Mouse (Mus musculus): ENCODE measurements around the gene A1cf. TPM values are rescaled to one million over a fixed set of nuclear protein-coding genes. Genes with fewer than 3 reads are reported as not detected.

Gene A1cf
- total RNA-seq, 1 experiment from 2014 or later: not detected

DNA sequence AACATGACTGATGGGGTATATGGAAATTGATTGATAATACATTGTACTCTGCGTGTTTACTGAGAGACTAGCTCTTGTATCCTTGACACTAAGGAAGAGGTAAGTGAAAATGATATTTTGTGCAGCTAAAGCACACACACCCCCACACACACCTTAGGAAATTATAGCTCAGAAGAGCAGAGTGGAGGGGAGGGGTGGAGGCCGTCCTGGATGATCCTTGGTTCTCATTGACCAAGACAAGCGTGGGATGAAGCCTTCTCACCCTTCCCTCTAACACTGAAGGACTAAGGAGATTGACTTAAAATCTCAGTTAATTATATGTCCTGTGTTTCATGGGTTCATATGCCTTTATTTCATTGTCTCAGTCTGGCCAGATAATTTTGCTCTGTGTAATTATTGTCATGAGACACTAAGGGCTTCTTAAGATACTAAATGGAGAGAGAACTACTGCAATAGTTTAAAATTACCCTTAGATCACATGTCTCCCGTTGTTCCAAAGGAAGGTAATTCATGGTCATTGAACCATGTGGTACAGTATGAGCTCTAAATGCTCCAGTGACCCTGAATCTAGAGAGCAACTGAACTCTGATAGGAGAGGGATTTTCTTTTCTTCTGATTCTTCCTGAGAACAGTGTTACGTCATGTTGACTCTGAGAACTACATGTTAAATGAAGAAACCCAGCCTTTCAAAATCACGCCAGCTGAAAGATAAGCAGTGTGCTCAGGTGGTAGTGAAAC, 55.2 kb downstream of the A1cf start:
- no peak for ATAC-seq (ENCODE audit: extremely low read depth, insufficient number of reproducible peaks, low FRiP score, poor library complexity, severe bottlenecking)

DNA sequence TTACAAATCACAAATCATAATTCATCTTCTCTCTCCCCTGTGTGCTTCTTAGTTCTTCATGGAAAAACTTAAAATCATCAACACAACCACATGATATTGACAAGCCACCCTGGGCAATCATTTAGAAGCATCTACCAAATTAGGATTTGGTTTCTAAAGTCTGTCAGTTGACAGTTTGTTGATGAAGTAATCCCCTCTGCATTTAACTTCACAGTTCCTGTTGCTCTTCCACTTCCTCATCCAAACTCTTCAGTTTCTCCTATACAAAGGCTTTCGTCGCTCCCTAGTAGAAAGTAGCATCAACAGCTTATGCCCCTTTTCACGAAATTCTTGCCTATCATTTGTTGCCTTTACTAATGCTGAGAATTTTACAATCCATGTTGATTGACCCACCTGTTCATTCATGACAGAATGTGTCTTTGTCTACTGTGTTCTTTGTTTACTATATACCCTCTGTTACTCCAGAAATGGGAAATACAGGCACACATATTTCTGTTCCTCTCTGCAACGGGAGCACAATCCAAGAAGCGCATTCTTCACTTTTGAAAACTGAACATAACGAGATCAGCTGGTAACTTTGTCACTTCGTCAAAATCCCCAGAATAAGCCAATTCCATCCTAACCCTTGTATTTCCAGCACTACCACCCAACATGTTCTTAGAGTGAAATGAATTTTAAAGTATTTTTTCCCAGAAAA, 82.4 kb downstream of the A1cf start:
- no peak for ATAC-seq (ENCODE audit: extremely low read depth, insufficient number of reproducible peaks, low FRiP score, poor library complexity, severe bottlenecking)

DNA sequence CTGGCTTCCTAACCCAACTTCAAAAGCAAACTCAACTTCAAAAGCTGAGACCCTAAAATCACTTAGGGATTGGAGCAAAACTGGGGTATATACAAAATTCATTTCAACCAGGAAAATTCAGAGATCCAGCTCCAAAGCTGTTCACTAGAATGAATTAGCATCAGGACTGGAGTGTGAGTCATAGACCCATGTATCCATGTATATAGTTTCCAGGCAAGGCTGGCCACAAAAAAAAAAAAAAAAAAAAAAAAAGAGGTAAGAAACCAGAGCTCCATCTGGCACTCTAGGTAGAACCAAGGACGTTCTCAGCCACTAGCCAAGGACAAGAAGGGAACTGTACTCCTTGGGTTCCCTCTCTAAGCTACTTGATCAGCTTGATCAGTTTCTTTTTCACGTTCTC, 85.2 kb downstream of the A1cf start:
- no peak for ATAC-seq (ENCODE audit: extremely low read depth, insufficient number of reproducible peaks, low FRiP score, poor library complexity, severe bottlenecking)

GRCm38 (mm10) chr19:31954267-31954666, 85.7 kb downstream of the A1cf start:
- no peak for ATAC-seq (ENCODE audit: extremely low read depth, insufficient number of reproducible peaks, low FRiP score, poor library complexity, severe bottlenecking)

GRCm38 (mm10) chr19:31954696-31955095, 86.1 kb downstream of the A1cf start:
- ATAC-seq (ENCODE audit: extremely low read depth, insufficient number of reproducible peaks, low FRiP score, poor library complexity, severe bottlenecking): no peak

DNA sequence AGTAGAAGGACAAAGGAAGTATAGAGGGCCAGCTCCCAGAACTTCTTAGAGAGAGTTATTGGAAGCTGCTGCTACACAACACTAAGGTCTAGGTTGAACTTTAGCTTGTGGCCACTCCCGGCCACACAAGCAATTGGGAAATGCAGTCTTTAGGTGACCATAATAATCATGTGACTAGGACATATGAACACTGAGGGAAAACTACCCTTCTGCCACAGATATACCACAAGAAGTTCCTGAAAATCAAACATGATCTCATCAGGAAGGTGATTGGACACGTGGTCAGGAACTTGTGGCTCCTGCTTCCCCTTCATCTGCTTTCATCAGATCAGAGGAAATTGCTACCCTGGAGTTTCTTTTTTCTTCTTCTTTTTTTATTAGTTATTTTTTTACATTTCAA, 87.8 kb downstream of the A1cf start:
- no peak for ATAC-seq (ENCODE audit: extremely low read depth, insufficient number of reproducible peaks, low FRiP score, poor library complexity, severe bottlenecking)

GRCm38 (mm10) chr19:31960434-31960833, 91.9 kb downstream of the A1cf start:
- ATAC-seq (ENCODE audit: extremely low read depth, insufficient number of reproducible peaks, low FRiP score, poor library complexity, severe bottlenecking): no peak

DNA sequence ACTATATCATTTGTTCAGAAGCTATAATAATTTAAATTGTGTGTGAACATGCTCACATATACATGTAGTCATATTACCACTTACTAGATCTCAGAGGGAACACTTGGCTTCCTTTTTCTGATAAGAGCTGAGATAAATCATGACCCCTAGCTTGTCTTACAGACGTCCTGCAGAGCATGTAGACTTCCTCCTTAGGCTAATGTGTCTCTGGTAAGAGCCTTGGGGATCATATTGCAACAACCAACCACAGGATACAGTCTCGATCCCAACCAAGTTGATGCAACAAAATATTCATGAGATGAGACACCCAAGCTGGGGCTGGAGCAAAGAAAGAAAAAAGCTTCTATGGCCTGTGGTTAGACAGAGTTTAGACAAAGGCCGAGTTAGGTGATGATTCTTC, 94.6 kb downstream of the A1cf start:
- ATAC-seq (ENCODE audit: extremely low read depth, insufficient number of reproducible peaks, low FRiP score, poor library complexity, severe bottlenecking): no peak

- ATAC-seq (ENCODE audit: extremely low read depth, insufficient number of reproducible peaks, low FRiP score, poor library complexity, severe bottlenecking): no peak
Measured at GRCm38 (mm10) chr19:31967933-31968532, 99.5 kb downstream of the A1cf start.

DNA sequence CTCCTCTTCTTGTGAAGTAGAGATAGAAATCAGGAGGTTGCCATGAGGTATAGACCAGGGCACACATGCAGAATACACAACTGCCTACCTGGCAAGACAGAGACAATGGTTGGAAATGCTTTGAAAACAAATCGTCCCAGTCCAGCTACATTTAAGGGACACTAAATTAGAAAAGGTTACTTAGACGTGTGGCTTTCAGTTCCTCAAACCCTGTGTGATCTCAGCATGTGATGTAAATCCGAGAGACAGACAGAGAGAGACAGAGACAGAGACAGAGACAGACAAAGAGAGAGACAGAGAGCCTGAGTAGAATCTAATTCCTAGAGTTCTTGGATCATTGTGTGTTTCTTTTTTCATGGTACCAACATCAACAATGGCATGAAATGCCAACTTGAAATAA, 102.8 kb downstream of the A1cf start:
- ATAC-seq (ENCODE audit: extremely low read depth, insufficient number of reproducible peaks, low FRiP score, poor library complexity, severe bottlenecking): no peak

DNA sequence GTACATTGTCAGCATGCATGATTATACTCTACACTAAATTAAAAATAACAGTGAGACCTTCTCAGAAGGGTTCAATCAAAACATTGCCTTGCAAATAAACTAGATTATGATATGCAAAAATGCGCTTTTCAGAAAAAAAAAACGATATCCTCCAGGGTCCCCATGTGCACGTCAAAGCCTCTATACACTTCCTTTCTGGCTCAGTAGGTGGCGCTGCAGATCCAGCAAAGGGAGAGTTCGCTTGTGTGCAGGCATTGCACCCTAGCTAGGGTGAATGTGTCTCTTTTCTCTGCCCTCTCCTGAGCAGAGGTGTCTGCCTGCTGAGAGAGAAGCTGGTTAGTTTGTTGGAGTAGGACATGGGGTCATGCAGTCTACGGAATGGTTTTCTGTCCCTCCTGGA, 103.4 kb downstream of the A1cf start:
- ATAC-seq (ENCODE audit: extremely low read depth, insufficient number of reproducible peaks, low FRiP score, poor library complexity, severe bottlenecking): peak; percentile 91

- 0 out of 2 replicates have a peak, but pooled peaks have one; percentile 38 for ATAC-seq (ENCODE audit: extremely low read depth, insufficient number of reproducible peaks, low FRiP score, poor library complexity, severe bottlenecking)
Measured at GRCm38 (mm10) chr19:31975882-31976281, 107.3 kb downstream of the A1cf start.

DNA sequence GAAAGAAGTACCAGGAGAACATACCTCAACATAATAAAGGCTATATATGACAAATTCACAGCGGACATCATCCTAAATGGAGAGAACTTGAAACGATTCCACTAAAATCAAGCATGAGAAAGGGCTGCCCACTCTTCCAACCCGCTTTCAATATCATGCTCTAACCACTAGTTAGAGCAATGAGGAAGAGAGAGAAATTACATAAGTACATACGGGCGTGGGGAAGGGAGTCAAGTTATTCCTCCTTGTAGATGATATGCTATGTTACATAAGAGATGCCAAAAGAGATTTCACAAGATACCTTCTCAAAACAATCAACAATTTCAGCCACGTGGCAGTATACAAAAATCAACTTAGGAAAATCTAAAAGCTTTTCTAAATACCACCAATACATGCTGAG, 122.5 kb downstream of the A1cf start:
- ATAC-seq (ENCODE audit: extremely low read depth, insufficient number of reproducible peaks, low FRiP score, poor library complexity, severe bottlenecking): no peak

DNA sequence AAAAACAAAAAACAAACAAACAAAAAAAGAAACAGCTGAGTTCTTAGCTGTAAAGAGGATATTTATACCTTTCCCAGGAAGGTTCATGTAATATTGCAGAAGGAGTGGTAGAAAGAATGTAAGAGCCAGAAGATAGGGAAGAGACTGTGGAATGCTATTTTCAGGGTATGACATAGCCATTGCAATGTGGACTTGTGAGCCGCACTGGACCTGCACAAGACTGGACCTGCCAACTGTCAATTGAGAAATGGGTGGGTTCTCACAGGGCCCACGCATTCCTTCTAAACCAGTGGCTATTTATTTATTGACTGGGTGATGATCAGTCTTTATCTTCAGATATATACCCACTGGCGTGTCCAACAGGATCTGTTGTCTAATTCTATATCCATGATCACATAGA, 128.4 kb downstream of the A1cf start:
- ATAC-seq (ENCODE audit: extremely low read depth, insufficient number of reproducible peaks, low FRiP score, poor library complexity, severe bottlenecking): no peak

Other genes with a start within 250 kb of the A1cf start
- gene Prkg1, start 103.7 kb upstream of the A1cf start, total RNA-seq (2017): under 0.01 and 1.5 TPM in 2 replicates
- 2.7 and 4.1 TPM in 2 replicates for gene Asah2, start 239.4 kb downstream of the A1cf start, total RNA-seq (2017)